17 mouse cellular contexts compared by ENCODE assay signal in the genomic region with DNA sequence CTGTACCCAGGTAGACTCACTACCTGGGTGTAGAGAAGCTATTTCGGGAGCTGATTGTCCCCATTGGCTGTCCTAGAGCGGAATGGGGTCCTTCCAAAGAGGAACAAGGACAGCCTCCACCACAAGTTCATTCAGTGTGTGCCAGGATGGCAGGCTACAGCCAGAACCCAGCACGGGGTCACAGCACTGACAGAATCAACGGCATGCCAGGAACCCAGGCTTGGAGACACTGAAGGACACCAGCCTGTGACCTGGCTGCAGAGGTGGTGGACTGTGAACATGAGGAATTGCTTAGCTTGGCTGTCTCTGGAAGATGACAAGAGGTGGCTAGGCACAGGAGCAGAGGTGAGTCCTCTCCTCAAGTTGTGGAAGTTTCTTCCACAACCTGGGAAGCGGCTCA. TPM values are rescaled to one million over a fixed set of nuclear protein-coding genes. Genes with fewer than 3 reads are reported as not detected.
DNase-seq lines count a peak whose midpoint lies in the region; ATAC-seq lines count a peak whose summit lies in the region.
"Had no signal": no experiment of that assay in that cellular context is flagged by ENCODE, and none has a peak within 500 bp of the region (broad histone marks: within the 10 kb centered on the region; RNA-seq: fewer than 3 reads in every experiment).

No protein-coding gene starts in this region.

- peaks cover 26% of the 10 kb centered on the region for H3K4me1 ChIP-seq in kidney, embryonic 14.5 days (ENCODE audit: control insufficient read depth, insufficient read depth, low read length)

- no peak overlapping the region for H3K9ac ChIP-seq in kidney, embryonic 14.5 days (ENCODE audit: low read depth, low read length)
- H3K9ac ChIP-seq: embryonic facial prominence, embryonic 12.5 days; forebrain, embryonic 15.5 days; hindbrain, embryonic 13.5 days had no signal

- H3K4me2 ChIP-seq in kidney, embryonic 14.5 days (replicated peaks; ENCODE audit: low read depth, low read length), result no peak overlapping the region
- H3K4me2 ChIP-seq: embryonic facial prominence, embryonic 12.5 days; forebrain, embryonic 15.5 days; hindbrain, embryonic 13.5 days had no signal

- no peaks in the 10 kb centered on the region for H3K9me3 ChIP-seq in kidney, embryonic 14.5 days (ENCODE audit: control insufficient read depth, low read length)
- H3K9me3 ChIP-seq: embryonic facial prominence, embryonic 12.5 days; forebrain, embryonic 15.5 days; heart, embryonic 10.5 days; hindbrain, embryonic 13.5 days had no signal

- ATAC-seq in cerebellum, adult (ENCODE audit: insufficient number of reproducible peaks, low FRiP score, low TSS enrichment), result no peak
- ATAC-seq in kidney, embryonic 14.5 days (ENCODE audit: low FRiP score, low TSS enrichment), result no peak
- ATAC-seq: forebrain, embryonic 15.5 days; hindbrain, postnatal 0 days had no signal

- WGBS in kidney, embryonic 14.5 days, result 86% methylated on average over 5 of the region's 5 CpGs

- DNase-seq in cerebellum, adult 9-10 months, result peak; percentile 73
- DNase-seq in kidney, adult 11 months, result peak; percentile 47
- peak; percentile 43 to 55 for DNase-seq in kidney, postnatal 36 days
- DNase-seq in kidney, postnatal 10 days, result no peak
- peak; percentile 67 to 74 for DNase-seq in cerebellum, postnatal 14 days
- DNase-seq in spleen, postnatal 14 days (ENCODE audit: low spot score in 2 of 2), result no peak
- DNase-seq: adrenal gland, adult 2 months; adrenal gland, postnatal 25 days; gastrocnemius, postnatal 10 days; heart, postnatal 10 days had no signal

- H3K36me3 ChIP-seq in kidney, embryonic 14.5 days (ENCODE audit: control insufficient read depth, insufficient read depth, low read length), result no peaks in the 10 kb centered on the region
- H3K36me3 ChIP-seq: embryonic facial prominence, embryonic 12.5 days; forebrain, embryonic 15.5 days; heart, embryonic 10.5 days; hindbrain, embryonic 13.5 days had no signal

- H3K27ac ChIP-seq in kidney, embryonic 14.5 days (ENCODE audit: low read depth, low read length), result no peak overlapping the region
- H3K27ac ChIP-seq: embryonic facial prominence, embryonic 12.5 days; forebrain, embryonic 15.5 days; heart, embryonic 10.5 days; hindbrain, embryonic 13.5 days; hindbrain, postnatal 0 days had no signal

- no peak overlapping the region for H3K4me3 ChIP-seq in kidney, embryonic 14.5 days (ENCODE audit: low read length)
- H3K4me3 ChIP-seq: embryonic facial prominence, embryonic 12.5 days; forebrain, embryonic 15.5 days; heart, embryonic 10.5 days; hindbrain, embryonic 13.5 days had no signal

- H3K27me3 ChIP-seq in kidney, embryonic 14.5 days (ENCODE audit: control insufficient read depth, insufficient read depth, low read length), result no peaks in the 10 kb centered on the region
- H3K27me3 ChIP-seq: embryonic facial prominence, embryonic 12.5 days; forebrain, embryonic 15.5 days; hindbrain, embryonic 13.5 days had no signal

RNA-seq across cellular contexts. Expression of gene Faap20, which starts 7.3 kb away (rescaled TPM):
- polyA plus RNA-seq in kidney, embryonic 14.5 days (2014; fragmentation: Nextera tagmentation; extraction: Ambion mirVana), result 63.4 and 73.8 TPM in 2 replicates

RNA-seq across cellular contexts. Expression of gene Ski, which starts 19.9 kb away (rescaled TPM):
- 24.0 and 24.5 TPM in 2 replicates for polyA plus RNA-seq in kidney, embryonic 14.5 days (2014; fragmentation: Nextera tagmentation; extraction: Ambion mirVana)

Comparison
In these comparisons a context has a peak if more than half of its experiments do, and no peak if none do; other contexts are left out.
1. DNase-seq: peak in cerebellum, adult 9-10 months (single experiment), kidney, adult 11 months (single experiment), kidney, postnatal 36 days (2 of 2) and cerebellum, postnatal 14 days (2 of 2); none in kidney, postnatal 10 days (single experiment) and spleen, postnatal 14 days (0 of 2).